Comparison of ENCODE assay signal across 8 mouse cellular contexts in genomic region chr2:127788440-127789116, GRCm38 (mm10). TPM values are rescaled to one million over a fixed set of nuclear protein-coding genes. Genes with fewer than 3 reads are reported as not detected.
DNase-seq lines count a peak whose midpoint lies in the region; ATAC-seq and TF ChIP-seq lines count a peak whose summit lies in the region.

TSS of gene Nphp1 (minus strand) at chr2:127788897.

- peaks cover 32% of the 10 kb centered on the region for H3K4me1 ChIP-seq in G1E (ENCODE audit: insufficient read depth, low read depth, low read length)
- H3K4me1 ChIP-seq in forebrain, postnatal 0 days (ENCODE audit: insufficient read depth) = peaks cover 11% of the 10 kb centered on the region; the same call in 1 of the 2 replicates
- H3K4me1 ChIP-seq in lung, embryonic 15.5 days = peaks cover 20% of the 10 kb centered on the region

- H3K4me3 ChIP-seq in G1E (ENCODE audit: low read depth, low read length) = peak within 1 kb of the TSS; percentile 75
- peak within 1 kb of the TSS; percentile 64 for H3K4me3 ChIP-seq in forebrain, postnatal 0 days (ENCODE audit: low read depth, low read length)
- H3K4me3 ChIP-seq in lung, embryonic 15.5 days = peak within 1 kb of the TSS; percentile 86

- no peak for TF ChIP-seq CTCF in G1E (IDR thresholded peaks at IDR 0.05; ENCODE audit: low read depth, low read length)
- TF ChIP-seq CTCF in forebrain, postnatal 0 days (IDR thresholded peaks at IDR 0.05; ENCODE audit: low read depth) = no peak

- no peaks in the 10 kb centered on the region for H3K9me3 ChIP-seq in G1E (replicated peaks)
- H3K9me3 ChIP-seq in forebrain, postnatal 0 days (ENCODE audit: low read length) = no peaks in the 10 kb centered on the region
- H3K9me3 ChIP-seq in lung, embryonic 15.5 days = no peaks in the 10 kb centered on the region

- peak within 1 kb of the TSS; percentile 63 for H3K9ac ChIP-seq in forebrain, postnatal 0 days
- H3K9ac ChIP-seq in lung, embryonic 15.5 days = peak within 1 kb of the TSS; percentile 73

- H3K4me2 ChIP-seq in forebrain, postnatal 0 days (ENCODE audit: low read depth) = peak within 1 kb of the TSS; percentile 76
- H3K4me2 ChIP-seq in lung, embryonic 15.5 days = peak within 1 kb of the TSS; percentile 72

- H3K27ac ChIP-seq in forebrain, postnatal 0 days (ENCODE audit: low read depth, low read length) = peak within 1 kb of the TSS; percentile 2; the same call in 1 of the 2 replicates
- peak within 1 kb of the TSS; percentile 54 for H3K27ac ChIP-seq in lung, embryonic 15.5 days

- peak; percentile 56 for DNase-seq in G1E (ENCODE audit: low spot score)
- peak; percentile 82 to 86 for DNase-seq in cerebellum, adult 18-20 months
- peak; percentile 90 for DNase-seq in forebrain, postnatal 0 days
- peak; percentile 84 for DNase-seq in heart, postnatal 4 days
- peak; percentile 69 to 84 for DNase-seq in layer of hippocampus, adult 8-10 months (ENCODE audit: low spot score in 2 of 2)
- peak; percentile 77 for DNase-seq in ovary, adult 18-20 months (ENCODE audit: low spot score)
- peak; percentile 80 for DNase-seq in thymus, postnatal 0 days (ENCODE audit: low spot score)

- H3K36me3 ChIP-seq in G1E (replicated peaks) = peaks cover 8% of the 10 kb centered on the region
- H3K36me3 ChIP-seq in forebrain, postnatal 0 days (ENCODE audit: insufficient read depth) = no peaks in the 10 kb centered on the region
- no peaks in the 10 kb centered on the region for H3K36me3 ChIP-seq in lung, embryonic 15.5 days

- ATAC-seq in G1E (ENCODE audit: extremely low read depth, insufficient number of reproducible peaks, low FRiP score, poor library complexity, severe bottlenecking) = peak; percentile 40; the same call in 1 of the 2 replicates
- peak; percentile 82 for ATAC-seq in forebrain, postnatal 0 days
- peak; percentile 82 for ATAC-seq in lung, embryonic 15.5 days (ENCODE audit: borderline replicate concordance, extremely low read depth, low FRiP score, low TSS enrichment)

- H3K27me3 ChIP-seq in G1E (ENCODE audit: insufficient read depth, low read length) = no peaks in the 10 kb centered on the region
- H3K27me3 ChIP-seq in forebrain, postnatal 0 days (ENCODE audit: insufficient read depth, low read length) = no peaks in the 10 kb centered on the region
- no peaks in the 10 kb centered on the region for H3K27me3 ChIP-seq in lung, embryonic 15.5 days

- WGBS in forebrain, postnatal 0 days = under 1% methylated on average over 40 of the region's 40 CpGs
- under 1% methylated on average over 40 of the region's 40 CpGs for whole genome bisulfite sequencing in lung, embryonic 15.5 days

RNA-seq across cellular contexts. Expression of gene Nphp1, which starts in this region (rescaled TPM):
- total RNA-seq in G1E (2014; fragmentation: Nextera tagmentation) (7.8 and 9.3 TPM in 2 replicates), G1E (2017) (10.7 and 11.0 TPM in 2 replicates)
- polyA plus RNA-seq in G1E (2012) = 4.6 and 5.5 TPM in 2 replicates
- total RNA-seq in forebrain, postnatal 0 days (2014; rRNA removed) = 12.7 and 14.7 TPM in 2 replicates
- polyA plus RNA-seq in forebrain, postnatal 0 days (2015; fragmentation: Nextera tagmentation; extraction: Ambion mirVana) = 17.6 and 19.9 TPM in 2 replicates
- total RNA-seq in heart, postnatal 4 days (2021) = 10 to 100 TPM; 13.9 to 14.2 TPM
- total RNA-seq in layer of hippocampus, adult 8-10 months (2022) = 10 to 100 TPM; 20.6 to 21.7 (median 21.2) TPM
- 36.9 and 39.7 TPM in 2 replicates for polyA plus RNA-seq in lung, embryonic 15.5 days (2015; fragmentation: Nextera tagmentation; extraction: Ambion mirVana)
- 17.3 and 17.4 TPM in 2 replicates for polyA plus RNA-seq in thymus, postnatal 0 days (2015; fragmentation: Nextera tagmentation; extraction: Ambion mirVana)

Comparison
In these comparisons a context has a peak if more than half of its experiments do, and no peak if none do; other contexts are left out.
1. Peak in every context shown above with its lines: DNase-seq, ATAC-seq, H3K4me3 ChIP-seq and H3K27ac ChIP-seq.